Mouse (Mus musculus): ENCODE measurements at regions not wholly inside any gene's neighbourhood (a gene's known extent, or its start where the extent isn't known, plus 50 kb on each side); places are given as distances from the start of the nearest gene placed in this dataset.

DNA sequence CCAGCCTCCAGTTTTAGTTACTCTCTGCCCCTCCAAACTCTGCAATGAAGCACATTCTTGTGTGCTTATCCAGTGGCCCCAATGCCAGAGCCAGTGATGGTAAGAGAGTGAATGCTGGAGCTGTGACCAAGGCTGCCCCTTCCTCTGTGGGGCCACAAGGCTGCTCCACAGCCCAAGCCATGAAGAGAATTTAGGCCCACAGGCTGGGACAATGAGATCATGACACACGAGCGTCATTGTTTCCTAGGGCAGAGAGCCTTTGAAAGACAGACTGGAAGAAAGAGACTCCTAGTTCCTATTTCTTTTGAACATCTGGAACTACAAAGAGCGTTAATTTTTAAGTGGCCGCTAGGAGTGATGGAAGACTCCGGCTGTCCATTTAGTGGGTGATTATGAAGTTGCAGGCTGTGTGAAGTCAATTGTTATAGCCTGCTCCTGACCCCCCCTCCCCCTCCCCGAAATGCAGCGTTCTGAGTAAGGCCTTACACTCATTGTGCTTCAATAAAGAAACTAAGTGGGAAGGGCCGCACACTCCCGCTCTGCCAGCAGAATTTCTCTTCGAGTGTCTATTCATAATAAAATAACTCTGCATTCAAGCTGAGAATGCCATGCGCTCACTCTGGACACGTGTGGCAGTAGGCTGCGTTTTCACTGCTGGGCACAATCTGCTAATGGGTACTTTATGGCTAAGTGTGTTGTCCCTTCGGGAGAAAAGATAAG is 315.1 kb downstream of the Cdh26 start:
- TF ChIP-seq CTCF (IDR thresholded peaks at IDR 0.05; ENCODE audit: extremely low read depth, insufficient read depth, low read length) (no peak), POLR2A (IDR thresholded peaks at IDR 0.05; ENCODE audit: extremely low read depth, insufficient read depth, low read length) (no peak)
